Mouse (Mus musculus) B cell, adult 62 days (primary cell): Measurements from ENCODE around the gene Rln1. TPM values are rescaled to one million over a fixed set of nuclear protein-coding genes. Genes with fewer than 3 reads are reported as not detected.

Experiments used
- total RNA-seq: library from RNA; stranded (reverse); gene quantifications from 4 replicates; pipeline ENCODE4 v1.2.4, GENCODE M21; 2023

The Rln1 gene
- total RNA-seq = 0.83 TPM in 1 of 4 replicates, not detected in the others

GRCm38 (mm10) chr19:29334068-29334745, at the start of gene Rln1:
Gene Rln1 (minus strand): TSS chr19:29334670.

GRCm38 (mm10) chr19:29366969-29367622, 32.6 kb upstream of the Rln1 start, which contains the start of the genes Plgrkt and Cd274:
Gene Plgrkt (minus strand): TSS chr19:29367390.
Gene Cd274 (plus strand): TSS chr19:29367455.

GRCm38 (mm10) chr19:29325053-29325851, 9.2 kb downstream of the Rln1 start, which contains the start of gene Insl6:
Gene Insl6 (minus strand): TSS chr19:29325356.

Other genes with a start within 250 kb of the Rln1 start
- 21.4 to 24.1 TPM (median 23.0 TPM) in 4 replicates for gene Rcl1, start 233.3 kb downstream of the Rln1 start, total RNA-seq
- gene Jak2, start 82.8 kb downstream of the Rln1 start, total RNA-seq = 49.1 to 55.0 TPM (median 53.9 TPM) in 4 replicates
- 4.7 to 7.2 TPM (median 5.4 TPM) in 4 replicates for gene Insl6, start 9.3 kb downstream of the Rln1 start, total RNA-seq
- 139 to 162 TPM (median 149 TPM) in 4 replicates for gene Plgrkt, start 32.7 kb upstream of the Rln1 start, total RNA-seq
- 143 to 166 TPM (median 153 TPM) in 4 replicates for gene Cd274, start 32.8 kb upstream of the Rln1 start, total RNA-seq
- gene Pdcd1lg2, start 76.2 kb upstream of the Rln1 start, total RNA-seq = 4.1 to 7.5 TPM (median 5.4 TPM) in 4 replicates
- gene Ric1, start 187.6 kb upstream of the Rln1 start, total RNA-seq = 61.6 to 66.6 TPM (median 63.1 TPM) in 4 replicates